Mouse (Mus musculus): ENCODE measurements around the gene Mok. TPM values are rescaled to one million over a fixed set of nuclear protein-coding genes. Genes with fewer than 3 reads are reported as not detected.

Gene Mok
- total RNA-seq, 2 experiments from 2014 or later: 0.21 to 0.25 TPM

DNA sequence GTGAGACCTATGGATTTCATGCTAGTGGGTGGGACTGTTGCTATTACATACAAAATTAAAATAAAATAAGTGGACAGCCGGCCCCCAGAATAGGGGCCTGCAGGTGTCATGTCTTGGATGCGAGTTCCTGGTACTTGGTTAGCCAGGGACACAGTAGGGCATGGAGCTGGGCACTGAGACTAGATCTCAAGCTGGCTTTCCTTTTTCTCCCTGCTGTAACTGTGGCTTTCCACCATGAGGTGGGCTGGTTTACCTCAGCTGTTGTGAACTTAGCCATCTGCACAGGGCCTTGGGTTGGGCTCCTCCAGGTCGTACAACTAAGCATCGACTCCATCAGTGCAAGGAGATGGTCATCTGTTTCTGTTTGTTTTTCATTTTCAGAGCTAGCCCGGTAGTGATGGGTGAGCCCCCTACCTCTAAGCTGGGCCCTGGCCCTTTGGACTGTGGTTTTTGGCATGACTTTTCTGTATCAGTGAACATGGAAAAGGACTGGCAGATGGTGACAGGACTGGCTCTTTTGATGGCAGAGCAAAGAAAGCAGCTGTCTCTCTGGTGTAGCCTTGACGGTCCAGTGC is 5.5 kb upstream of the Mok start:
- no peak for DNase-seq

DNA sequence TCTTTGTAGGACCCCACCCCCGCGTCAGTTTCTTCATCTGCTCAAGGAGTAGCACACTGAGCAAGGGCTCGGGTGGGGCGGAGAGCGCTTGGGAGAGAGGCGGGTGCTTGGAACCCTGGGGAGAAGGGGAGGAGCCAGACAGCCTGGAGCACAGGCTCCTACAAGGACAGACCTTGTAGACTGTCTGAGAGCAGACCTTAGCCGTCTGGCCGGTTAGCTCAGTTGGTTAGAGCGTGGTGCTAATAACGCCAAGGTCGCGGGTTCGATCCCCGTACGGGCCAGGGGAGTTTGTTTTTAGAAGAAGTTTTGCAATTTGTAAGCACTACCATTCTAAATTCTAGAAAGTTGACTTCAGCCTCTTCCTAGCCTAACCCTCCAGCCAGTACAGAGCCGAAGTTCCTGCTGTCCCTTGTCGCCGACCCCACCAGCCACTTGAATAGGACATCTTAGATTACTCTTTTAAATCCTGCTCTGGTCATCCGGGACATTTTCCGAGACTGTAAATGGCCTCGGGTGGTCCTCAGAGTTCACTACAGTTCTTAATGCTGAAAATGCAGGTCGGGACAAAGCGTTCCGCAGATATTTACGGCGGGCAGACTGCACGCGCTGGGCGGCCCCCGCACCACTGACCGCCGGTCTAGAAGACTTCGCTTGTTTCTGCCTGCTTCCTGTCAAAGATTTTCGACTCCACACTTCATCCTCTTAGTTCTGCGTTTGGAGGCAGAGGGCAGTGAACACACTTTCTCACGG is 4.6 kb upstream of the Mok start:
- DNase-seq: peak; percentile 85

DNA sequence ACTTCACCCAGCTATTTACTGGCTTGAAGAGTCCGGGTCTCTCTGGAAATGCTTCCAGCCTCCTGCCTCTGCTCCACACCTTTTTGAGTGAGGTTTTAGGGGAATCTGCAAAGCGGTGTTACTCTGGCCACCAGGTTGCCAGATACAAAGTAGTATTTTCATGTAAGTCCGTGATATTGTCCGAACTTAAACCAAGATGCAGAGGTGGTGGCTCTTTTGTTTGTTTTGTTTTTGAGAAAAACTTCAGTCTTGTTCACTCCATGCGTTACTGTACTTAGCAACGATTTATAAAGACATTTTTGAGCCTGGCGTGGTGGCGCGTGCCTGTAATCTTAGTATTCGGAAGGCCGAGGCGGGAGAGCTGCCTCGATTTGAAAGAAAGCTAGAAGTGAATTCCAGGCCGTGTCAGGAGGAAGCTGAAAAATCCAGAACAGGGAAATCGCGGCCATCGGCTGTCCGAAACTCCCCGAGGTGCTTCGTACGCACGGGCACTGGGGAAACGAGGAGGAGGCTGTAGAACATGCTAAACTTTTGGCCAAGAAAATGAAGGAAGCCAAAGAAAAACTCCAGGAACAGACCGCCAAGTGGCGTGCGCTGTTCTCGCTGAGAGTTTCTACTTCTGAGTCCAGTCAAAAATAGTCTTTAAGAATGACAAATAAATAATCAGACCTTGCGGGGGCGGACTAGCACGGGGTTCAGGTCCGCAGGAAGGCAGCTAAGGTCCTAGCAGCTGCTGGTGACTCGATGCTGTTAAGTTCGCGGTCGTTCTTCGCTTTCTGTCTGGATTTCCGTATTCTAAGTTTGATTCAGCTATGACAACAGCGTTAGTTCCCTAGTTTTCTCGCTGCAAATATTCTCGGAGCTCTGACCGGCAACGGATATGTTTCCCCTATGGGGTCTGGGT is 3.7 kb upstream of the Mok start:
- peak; percentile 27 for DNase-seq

DNA sequence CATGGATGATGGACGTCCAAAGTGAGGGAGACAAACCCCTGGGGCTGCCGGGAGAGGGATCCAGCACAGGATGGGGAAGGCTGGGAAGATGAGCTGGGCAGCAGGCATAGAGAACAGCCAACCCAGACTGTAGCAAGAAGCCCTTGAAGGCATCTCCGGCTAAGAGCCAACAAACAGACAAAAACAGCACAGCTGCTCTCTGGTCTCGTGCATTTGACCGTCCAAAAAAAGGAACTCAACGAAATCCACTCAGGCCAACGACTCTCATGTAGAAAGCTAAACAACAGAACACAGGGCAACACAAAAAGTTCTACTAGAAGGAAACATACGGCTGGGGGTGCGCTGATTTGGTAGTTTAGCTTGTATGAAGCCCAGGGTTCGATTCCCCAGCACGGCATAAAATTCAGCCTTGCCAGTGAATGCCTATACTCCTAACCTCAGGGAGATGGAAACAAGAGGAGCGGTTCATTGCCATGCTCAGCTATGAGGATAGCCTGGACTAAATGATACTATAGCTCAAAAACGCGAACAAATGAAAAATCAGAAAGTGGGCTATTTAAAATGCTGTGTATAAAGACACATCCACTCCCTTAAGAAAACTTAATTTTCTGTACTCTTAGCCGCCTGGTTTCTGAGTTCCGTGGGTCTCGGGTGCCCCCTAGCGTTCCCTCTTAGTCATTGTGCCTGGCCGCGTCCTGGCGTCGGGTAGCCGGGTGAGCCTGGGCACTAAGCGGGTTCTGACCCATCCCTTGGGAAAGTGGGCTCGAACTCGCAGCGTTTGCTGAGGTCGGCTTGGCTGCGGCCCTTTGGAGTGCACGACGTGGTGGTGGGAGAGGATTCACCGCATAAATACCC is 2.7 kb upstream of the Mok start:
- DNase-seq: peak; percentile 83

DNA sequence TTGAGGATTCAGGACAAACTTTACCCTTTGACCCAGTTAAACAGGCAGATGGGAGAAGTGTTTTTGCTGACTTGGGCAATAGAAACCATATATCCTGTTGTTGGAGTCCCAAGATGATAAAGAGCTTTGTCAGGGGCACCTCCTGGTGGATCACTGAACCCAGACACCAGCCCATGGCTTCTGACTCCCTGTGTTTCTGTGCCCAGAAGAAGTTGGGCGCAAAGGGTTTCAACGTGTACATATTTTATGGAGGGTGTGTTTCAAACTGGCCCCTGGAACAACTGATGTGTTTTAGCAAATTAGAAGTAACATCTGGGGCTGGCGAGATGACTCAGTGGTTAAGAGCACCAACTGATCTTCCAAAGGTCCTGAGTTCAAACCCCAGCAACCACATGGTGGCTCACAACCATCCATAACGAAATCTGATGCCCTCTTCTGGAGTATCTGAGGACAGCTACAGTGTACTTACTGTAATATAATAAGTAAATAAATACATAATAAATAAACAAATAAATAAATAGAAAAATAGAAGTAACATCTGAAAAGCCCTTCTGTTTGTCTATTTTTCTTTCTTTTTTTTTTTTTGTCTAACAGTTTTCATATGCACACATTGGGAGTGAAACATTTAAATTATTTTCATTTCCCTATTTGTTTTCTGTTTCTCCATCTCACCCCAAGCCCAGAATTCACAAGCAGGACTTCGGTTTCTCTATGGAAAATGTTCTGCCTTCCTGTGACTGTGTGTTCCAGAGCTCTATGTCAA is 1.2 kb upstream of the Mok start:
- no peak for DNase-seq

DNA sequence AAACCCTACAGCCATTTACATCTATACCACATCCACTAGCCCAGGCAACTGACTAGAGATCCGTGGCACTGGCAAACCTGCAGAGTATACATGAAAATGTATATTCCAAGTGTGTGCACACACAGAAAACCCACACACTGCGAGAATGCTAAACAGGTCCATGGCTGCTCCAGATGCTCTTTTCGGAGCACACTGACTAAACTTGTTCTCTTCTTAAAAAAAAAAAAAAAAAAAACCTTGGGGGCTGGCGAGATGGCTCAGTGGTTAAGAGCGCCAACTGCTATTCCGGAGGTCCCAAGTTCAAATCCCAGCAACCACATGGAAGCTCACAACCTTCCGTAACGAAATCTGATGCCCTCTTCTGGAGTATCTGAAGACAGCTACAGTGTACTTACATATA is 2.9 kb downstream of the Mok start:
- no peak for DNase-seq

DNA sequence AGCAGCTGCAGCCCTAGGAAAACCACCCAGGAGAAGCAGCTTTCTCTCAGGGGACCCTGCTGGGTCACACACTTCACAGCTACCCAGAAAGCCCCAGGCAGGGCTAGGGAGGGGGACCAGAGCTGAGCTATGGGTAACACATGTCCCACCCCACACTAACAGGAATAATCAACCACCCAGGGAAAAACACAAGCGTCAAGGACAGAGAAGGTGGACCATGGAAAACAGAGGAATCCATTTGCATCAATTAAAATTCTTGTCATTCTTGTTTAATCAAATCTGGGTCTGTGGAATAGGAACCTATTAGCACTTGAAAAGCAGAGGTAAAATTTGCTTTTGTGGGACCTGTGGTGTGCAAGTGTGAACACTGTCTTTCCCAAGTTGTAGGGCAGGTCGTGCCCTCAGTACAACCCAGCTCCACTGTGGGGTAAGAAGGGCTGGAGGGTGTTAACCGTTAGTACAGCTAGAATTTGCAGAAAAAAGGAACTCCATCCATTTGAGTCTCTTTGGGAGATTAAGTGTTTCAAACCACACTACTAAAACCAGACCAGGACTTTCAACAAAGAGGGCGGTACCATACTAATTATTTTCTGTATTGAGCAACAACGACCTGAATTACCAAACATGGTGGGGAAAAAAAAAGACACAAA is 3.4 kb downstream of the Mok start:
- DNase-seq: no peak

DNA sequence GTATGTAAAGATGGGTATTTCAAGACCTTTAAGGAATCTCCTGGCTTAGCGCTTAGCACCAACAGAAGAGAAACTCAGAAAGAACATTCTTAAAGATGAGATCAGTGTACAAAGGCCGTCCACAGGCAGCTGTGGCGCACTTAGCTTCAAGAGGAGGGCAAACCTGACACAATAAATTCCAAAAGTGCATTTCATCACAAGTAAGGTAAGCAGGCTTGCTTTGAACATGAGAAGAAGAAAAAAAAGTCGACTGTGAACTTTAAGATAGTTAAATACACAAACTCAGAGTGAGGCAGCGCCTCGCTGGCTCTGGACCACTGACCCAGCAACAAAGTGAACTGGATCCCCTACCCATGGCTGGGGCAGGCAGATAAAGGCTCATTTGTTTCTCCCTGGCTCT is 4.0 kb downstream of the Mok start:
- DNase-seq: no peak

DNA sequence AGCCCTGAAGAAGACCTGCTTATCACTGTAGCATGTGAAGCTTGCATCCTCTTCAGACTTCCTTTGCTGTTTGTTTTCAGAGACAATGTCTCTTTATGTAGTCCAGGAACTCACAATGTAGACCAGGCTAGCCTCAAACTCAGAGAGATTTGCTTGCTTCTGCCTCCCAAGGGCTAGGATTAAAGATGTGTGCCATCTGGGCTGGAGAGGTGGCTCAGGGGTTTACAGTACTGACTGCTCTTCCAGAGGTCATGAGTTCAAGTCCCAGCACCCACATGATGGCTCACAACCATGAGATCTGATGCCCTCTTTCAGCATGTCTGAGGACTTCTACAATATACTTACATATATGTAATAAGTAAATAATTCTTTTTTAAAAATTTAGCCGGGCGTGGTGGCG is 5.6 kb downstream of the Mok start:
- DNase-seq: no peak

DNA sequence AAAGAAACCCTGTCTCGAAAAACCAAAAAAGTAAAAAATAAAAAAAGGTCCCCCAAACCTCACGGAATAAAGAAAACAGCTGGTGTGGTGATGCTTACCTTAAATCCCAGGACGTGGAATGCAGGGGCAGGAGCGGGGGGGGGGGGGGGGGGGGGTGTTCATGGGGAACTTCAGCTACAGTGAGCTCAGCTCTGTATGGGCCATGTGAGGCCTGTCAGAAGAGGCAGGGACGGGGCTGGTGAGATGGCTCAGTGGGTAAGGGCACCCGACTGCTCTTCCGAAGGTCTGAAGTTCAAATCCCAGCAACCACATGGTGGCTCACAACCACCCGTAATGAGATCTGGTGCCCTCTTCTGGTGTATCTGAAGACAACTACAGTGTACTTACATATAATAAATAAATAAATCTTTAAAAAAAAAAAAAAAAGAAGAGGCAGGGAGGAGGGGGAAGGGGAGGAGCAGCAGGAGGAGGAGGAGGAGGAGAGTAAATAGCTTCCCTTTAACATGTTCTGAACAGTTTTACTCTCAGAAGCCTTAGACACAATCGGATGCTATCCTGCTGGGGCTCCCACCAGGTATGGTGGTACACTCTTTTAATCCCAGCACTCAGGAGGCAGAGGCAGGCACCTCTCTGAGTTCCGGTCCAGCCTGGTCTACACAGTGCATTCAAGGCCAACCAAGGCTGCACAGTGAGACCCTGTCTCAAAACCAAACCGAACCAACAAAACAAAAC is 10.3 kb downstream of the Mok start:
- no peak for DNase-seq

DNA sequence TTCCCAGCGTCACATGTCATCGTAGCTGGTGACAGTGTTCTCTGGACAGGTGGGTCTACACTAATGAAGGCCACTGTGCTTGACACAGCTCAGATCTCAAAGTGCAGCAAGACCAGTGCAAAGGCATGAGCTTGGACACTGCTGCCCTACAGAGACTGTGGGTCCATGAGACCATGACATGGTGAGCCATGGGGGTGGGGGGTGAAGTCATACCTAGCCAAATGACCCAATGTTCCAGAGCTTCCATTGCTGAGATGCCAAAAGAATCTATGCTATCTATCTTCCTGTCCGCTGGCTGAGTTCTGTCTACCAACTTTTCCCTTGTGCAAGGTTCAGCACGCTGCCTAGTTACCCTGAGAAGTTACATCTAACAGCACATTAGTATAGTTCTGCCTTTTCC is 11.8 kb downstream of the Mok start:
- no peak for DNase-seq

DNA sequence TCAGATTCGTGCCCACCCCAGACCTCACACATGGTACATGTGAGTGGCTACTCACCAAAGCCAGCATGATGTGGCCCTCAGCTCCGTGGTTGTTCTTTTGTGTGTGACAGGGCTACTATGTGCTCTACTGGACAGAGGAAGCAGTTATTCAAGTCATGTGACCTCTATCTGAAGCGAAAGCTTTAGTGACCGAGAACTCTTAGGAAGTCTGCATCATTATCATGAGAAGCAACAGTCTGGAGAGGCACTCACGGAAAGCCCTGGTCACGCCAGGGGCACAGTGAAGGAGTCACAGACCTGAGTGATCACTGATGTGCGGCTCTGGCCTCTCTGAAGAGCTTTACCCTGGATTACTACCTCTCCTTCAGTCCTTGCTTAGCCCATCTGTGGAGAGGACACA is 18.4 kb downstream of the Mok start:
- no peak for DNase-seq

DNA sequence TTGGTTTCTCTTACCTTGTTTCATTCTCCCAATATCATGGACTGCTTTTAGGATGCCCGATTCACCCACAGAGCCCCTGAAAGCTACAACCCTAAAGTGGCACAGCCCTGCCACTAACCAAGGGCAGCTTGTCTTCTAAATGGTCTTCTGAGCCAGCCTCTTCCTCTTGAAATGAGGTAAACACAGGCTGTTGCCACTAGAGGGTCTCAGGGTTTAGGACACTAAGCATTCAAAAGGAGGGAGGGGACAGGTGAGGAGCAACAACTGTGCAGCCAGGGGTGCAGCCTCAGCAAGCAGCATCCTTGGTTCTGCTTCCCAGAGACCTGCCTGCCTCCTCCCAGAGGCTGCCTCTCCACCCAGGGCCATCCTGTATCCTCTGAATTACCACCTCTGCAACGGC is 19.0 kb downstream of the Mok start:
- no peak for DNase-seq

DNA sequence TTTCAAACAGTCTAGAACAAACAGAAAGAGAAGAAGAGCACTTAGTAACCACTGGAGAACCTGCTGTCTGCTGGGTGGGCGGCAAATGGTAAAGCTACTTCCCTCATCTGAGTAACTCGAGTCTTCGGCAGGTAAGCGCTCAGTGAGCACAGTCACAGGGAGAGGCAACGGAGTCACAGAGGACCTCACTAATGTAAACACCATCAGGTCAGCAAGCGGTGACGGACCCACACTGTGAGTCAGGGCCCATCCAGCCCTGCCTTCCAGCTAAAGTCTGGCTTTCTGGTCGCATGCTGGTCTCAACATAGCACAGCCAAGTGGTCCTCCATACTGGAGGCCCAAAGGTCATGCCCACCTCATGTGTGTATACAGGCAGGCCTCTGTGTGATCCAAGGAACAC is 21.4 kb downstream of the Mok start:
- DNase-seq: no peak

DNA sequence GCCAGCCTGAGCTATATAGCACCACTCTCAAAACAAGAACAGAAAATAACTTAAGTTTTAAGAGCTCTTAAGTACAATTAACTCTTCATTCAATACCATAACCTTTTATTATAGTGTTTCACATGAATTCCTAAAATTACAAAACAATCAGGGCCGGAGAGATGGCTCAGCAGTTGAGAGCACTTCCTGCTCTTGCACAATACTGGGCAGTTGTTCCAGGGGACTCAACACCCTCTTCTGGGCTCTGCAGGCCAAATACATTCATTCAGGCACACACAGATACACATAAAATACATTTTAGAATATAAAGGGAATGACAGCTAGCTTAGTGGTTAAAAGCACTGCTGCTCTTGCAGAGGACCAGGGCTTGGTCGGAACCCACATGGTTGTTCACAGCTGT is 23.9 kb downstream of the Mok start:
- DNase-seq: no peak

DNA sequence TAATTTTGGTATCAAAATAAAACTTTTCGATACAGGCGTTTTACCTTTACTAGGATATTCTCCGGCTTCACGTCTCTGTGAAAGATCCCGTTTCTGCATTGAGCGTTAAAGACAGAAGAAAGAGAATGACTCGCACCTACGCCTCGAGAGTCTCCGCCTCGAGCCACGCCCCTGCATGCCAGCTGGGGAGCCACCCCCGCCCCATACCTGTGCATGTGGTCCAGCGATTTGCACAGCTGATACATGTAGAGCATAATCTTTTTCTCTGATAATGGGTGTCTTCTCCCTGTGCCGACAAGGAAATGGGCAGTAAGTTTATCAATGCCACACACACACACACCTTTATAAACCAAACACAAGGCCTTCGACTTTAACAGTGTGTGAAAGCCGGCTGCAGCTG is 25.8 kb downstream of the Mok start:
- no peak for DNase-seq

DNA sequence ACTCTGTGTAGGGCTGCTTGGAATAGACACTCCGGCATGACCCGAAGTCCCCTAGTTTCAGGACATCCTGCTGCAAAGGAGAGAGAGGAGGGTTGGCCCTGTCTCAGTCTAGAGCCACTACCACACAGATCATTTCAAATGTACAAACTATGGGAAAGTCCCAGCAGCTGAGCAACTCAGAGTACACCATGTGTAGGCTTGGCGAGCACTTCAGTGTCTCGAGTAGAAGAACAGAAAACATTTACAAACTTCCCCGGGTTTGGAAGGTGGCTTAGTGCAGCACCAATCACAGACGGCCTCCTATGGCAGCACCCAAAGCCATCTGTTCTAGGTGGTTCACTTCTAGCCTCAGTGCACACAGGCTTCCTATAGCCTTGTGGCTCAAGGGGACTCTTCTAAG is 27.1 kb downstream of the Mok start:
- no peak for DNase-seq

DNA sequence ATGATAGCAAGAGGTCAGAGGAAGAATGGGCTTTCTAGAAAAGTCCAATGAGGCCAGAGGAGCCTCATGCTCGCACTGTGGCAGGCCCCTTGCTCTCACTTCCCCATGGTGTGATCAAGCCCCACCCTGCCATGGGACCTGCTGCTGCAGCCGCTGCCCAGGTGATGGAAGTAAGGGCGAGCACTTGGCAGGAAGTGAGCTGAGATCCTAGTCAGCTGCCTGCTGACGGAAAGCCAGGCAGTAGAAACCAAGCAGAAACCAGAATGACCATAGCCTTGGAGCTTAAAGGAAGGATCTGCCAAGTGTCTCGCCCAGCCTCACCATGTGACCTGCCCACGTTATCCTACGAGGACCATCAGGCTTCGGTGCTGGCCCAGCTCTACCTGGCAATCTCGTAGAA is 27.6 kb downstream of the Mok start:
- DNase-seq: no peak

DNA sequence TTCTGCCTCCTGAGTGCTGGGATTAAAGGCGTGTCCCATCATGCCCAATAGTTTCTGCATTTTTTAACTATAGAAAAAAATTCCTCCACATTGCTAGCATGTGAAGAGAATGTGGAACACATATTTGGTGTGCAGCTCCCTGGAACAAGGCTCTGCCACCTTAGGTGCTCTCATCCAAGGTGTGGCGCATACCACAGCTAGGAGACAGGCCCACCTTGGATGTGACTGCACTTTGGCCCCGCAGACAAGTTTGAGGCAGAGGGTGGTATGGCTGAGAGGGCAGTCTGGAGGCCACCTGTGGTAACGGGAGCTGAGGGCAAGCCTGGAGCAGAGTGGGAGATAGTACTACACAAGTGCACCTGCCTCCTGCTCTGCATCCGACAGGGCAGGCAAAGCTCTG is 31.9 kb downstream of the Mok start:
- DNase-seq: no peak

DNA sequence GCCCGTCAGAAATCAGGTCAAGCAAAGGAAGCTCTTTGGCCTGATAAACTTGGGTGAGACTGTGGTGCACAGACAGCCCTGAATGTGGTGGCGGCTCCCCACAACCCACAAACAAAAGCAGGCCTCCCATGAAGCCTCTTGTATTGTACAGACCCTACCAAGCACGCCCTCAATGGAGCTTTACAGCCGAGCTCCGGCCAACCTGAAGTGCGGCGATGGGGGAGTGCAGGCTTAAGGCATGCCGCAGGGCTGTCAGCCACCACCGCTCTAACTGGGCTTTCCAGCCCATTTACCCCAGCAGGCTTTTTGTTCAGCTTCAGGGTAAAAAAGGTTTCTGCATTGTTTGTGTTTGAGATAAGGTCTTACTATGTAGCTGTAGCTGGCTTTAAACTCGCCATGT is 32.3 kb downstream of the Mok start:
- DNase-seq: no peak

Measured in gastrocnemius, postnatal 10 days (tissue).